Mouse (Mus musculus): ENCODE measurements at regions not wholly inside any gene's neighbourhood (a gene's known extent, or its start where the extent isn't known, plus 50 kb on each side); places are given as distances from the start of the nearest gene placed in this dataset.

DNA sequence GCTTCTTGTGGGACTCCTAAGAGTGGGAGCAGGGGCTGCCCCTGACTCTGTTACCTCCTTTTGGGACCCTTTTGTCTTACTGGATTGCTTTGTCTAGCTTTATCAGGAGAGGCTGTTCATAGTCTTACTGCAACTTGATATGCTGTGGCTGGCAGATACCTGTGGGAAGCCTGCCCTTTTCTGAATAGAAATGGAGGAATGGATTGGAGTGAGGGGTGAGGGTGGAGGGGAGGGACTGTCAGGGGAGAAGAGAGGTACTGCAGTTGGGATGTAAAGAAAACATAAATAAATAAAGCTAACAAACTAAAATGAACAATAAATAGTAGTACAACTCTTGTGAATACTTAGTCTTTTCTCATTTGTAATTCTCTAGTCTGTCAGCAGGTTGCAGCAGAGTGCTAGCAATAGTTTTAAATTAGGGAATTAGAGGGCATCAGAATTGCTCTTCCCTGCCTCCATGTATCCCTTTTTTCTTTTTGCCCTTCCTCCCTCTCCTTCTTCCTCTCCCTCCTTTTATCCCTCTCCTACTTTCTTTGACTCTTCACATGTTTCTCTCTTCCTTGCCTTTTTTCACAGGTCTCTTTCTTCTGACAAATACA lies 72.0 kb upstream of the Dock10 start:
- TF ChIP-seq MAX (IDR thresholded peaks at IDR 0.05), result no peak
- no peak for TF ChIP-seq CTCF (IDR thresholded peaks at IDR 0.05; ENCODE audit: control insufficient read depth, insufficient read depth, insufficient read length)
- TF ChIP-seq MYOD1 (IDR thresholded peaks at IDR 0.05; ENCODE audit: control insufficient read depth, insufficient read length, low read depth), result no peak
- no peak for TF ChIP-seq CEBPB (IDR thresholded peaks at IDR 0.05; ENCODE audit: low read depth)
- TF ChIP-seq USF1 (IDR thresholded peaks at IDR 0.05; ENCODE audit: low read depth), result no peak
- TF ChIP-seq FOSL1 (IDR thresholded peaks at IDR 0.05; ENCODE audit: insufficient read depth, low read length, poor library complexity, severe bottlenecking), result no peak
